Mouse (Mus musculus): Measurements from ENCODE around the gene Podxl2. TPM values are rescaled to one million over a fixed set of nuclear protein-coding genes. Genes with fewer than 3 reads are reported as not detected.
A peak's percentile ranks its signal among the peaks of the same experiment; 100 is the strongest.

The Podxl2 gene
- total RNA-seq, 2 experiments from 2014 or later, result 26.7 to 27.4 TPM

DNA sequence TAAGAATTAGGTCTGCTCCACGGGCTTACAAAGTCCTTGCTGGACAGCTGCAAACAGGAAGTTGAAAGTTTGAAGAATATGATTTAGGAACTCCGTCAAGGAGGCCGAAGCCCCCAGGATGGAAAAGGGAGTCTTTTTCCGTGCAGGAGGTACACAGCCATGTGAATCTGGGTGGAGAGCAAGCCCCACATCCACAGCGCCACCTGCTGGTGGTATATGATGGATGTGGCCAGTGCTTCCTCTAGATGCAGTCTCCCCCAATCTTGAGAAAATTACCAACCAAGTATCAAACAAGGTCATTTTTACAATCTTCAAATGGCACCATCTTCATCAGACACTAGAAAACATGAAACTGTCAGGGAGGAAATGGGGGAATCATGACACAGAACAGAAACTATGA lies 18.7 kb upstream of the Podxl2 start:
- peak; percentile 69 to 78 for DNase-seq
- intact Hi-C loops (cut with DNase I), result loop anchor here (5.0 kb wide), 1 partner anchor 346 kb away; no protein-coding TSS in a partner anchor

DNA sequence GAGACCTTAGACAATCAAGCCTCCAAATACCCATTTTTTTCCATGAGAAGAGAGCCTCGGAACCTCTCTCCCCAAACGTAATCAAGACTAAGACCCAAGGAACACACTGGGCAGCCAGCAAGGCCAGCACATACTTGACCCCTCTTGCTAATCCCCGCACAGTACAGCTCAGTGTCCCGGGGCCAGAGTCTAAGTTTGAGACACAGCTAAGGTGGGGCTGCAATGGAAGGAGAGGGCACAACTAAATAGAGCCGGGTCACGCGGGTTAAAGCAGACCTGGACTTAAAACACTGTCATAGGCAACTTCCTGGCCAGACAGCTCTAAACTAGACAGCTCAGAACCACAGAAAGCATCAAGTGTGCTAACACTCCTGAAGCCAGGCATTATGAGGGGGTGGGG lies 16.0 kb upstream of the Podxl2 start:
- DNase-seq, result no peak
- intact Hi-C loops (cut with DNase I), result loop anchor here (5.0 kb wide), 1 partner anchor 344 kb away; no protein-coding TSS in a partner anchor

- intact Hi-C loops (cut with DNase I), result loop anchor here (5.0 kb wide), 1 partner anchor 342 kb away; no protein-coding TSS in a partner anchor
- no peak for DNase-seq
Measured at GRCm38 (mm10) chr6:88889410-88890042, 14.7 kb upstream of the Podxl2 start.

DNA sequence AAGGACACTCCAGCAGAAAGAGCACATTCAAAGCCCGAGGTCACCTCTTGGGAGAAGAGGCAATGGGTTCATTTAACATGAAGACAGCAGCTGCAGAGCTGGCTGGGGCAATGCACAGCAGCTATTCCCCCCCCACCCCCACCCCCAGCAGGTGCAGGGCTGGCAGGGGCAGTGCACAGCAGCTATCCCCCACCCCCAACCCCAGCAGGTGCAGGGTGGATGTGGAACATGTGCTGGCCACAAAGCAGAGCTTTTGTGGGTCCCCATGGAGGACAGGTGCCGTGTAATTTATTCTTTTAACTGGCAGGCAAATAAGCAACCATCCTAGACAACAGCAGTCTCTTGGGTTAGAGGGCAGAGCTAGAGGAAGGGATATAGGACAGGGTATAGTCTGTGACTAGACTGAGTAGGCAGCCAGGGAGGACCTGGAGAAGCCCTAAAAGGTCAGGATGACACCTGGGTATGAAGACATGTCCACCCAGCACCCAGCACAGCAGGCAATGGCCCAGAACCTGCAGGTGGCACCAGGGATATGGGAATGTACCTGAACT lies 11.6 kb upstream of the Podxl2 start:
- intact Hi-C loops (cut with DNase I), result no loop called here
- DNase-seq, result no peak

- intact Hi-C loops (cut with DNase I), result no loop called here
- DNase-seq, result no peak
Measured at GRCm38 (mm10) chr6:88885644-88886416, 11.0 kb upstream of the Podxl2 start.

DNA sequence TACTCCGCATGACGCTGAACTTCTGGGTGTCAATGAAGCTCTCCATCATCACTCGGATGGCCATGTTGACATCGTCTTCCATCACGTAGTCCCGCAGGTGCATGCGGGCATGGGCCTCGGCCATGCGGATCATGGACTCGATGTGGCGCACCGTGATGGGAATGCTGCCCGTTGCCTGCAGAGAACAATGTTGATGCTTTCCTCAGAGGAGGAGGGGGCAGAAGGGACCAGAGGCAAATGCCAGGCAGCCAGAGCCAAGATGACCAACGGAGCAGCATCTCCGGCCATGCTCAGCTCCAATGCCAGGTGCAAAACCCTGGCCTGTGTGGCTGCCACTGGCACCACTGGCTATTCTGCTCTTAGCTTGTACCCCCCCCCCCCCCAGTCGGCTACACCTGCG lies 9.8 kb upstream of the Podxl2 start:
- no peak for DNase-seq
- intact Hi-C loops (cut with DNase I), result no loop called here

GRCm38 (mm10) chr6:88884195-88884594 lies 9.4 kb upstream of the Podxl2 start:
- no peak for DNase-seq
- intact Hi-C loops (cut with DNase I), result no loop called here

- intact Hi-C loops (cut with DNase I), result no loop called here
Measured at GRCm38 (mm10) chr6:88881334-88881733, 6.5 kb upstream of the Podxl2 start.

GRCm38 (mm10) chr6:88879471-88879870 lies 4.6 kb upstream of the Podxl2 start:
- intact Hi-C loops (cut with DNase I), result no loop called here
- DNase-seq, result no peak

More at GRCm38 (mm10) chr6:88881334-88881733, 6.5 kb upstream of the Podxl2 start:
- no peak for DNase-seq

- intact Hi-C loops (cut with DNase I), result no loop called here
- peak in 1 of 2 experiments; percentile 40 for DNase-seq
Measured at GRCm38 (mm10) chr6:88873965-88874867, 628 bp downstream of the Podxl2 start.

DNA sequence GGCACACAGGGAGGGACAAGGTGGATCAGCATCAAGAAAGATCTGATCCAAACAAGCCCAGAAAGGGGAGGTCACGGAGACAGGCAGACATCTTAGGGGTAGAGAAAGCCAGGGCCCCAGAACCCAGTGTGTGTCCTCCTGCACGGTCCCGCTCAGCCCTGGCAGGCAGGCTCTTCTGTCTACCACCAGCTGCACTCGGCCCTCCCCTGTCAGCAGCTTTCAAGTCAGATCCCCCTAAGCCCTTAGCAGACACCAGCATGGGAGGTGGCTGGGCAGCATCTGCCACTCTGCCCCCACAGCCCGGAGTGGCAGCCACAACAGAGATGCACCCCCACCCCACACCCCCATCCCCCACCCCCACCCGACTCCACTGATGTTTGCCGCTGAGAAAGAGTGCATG lies 2.0 kb downstream of the Podxl2 start:
- DNase-seq, result no peak
- intact Hi-C loops (cut with DNase I), result no loop called here

GRCm38 (mm10) chr6:88871546-88871945 lies 3.3 kb downstream of the Podxl2 start:
- intact Hi-C loops (cut with DNase I), result no loop called here

GRCm38 (mm10) chr6:88870594-88870993 lies 4.2 kb downstream of the Podxl2 start:
- intact Hi-C loops (cut with DNase I), result no loop called here
- peak in 1 of 2 experiments; percentile 21 for DNase-seq

More at GRCm38 (mm10) chr6:88871546-88871945, 3.3 kb downstream of the Podxl2 start:
- DNase-seq, result no peak

DNA sequence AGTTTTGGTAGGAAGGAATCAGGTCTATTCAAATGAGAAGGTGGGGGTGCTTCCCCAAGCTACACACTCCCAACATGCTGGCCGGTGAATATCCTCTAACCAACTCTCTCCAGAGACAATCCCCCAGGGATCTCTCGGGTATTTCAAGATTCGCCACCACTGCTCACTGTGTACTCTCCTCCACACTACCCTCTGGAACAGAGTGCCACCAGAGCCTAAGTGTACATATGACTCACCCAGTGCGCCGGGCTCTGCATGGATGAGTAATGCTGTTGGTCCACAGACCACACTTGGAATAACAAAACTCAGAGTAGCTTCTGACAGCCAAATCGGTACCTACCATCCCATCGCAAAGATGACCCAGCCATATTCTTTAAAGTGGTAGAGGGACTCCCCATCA lies 5.4 kb downstream of the Podxl2 start:
- intact Hi-C loops (cut with DNase I), result loop anchor here (10.0 kb wide), 1 partner anchor 755 kb away; no protein-coding TSS in a partner anchor
- DNase-seq, result no peak

- intact Hi-C loops (cut with DNase I), result loop anchor here (10.0 kb wide), 1 partner anchor 751 kb away; no protein-coding TSS in a partner anchor
Measured at GRCm38 (mm10) chr6:88865704-88866103, 9.1 kb downstream of the Podxl2 start.

GRCm38 (mm10) chr6:88860914-88861313 lies 13.9 kb downstream of the Podxl2 start:
- intact Hi-C loops (cut with DNase I), result loop anchor here (10.0 kb wide), 1 partner anchor 746 kb away; no protein-coding TSS in a partner anchor
- peak in 1 of 2 experiments; percentile 46 for DNase-seq

More at GRCm38 (mm10) chr6:88865704-88866103, 9.1 kb downstream of the Podxl2 start:
- no peak for DNase-seq

DNA sequence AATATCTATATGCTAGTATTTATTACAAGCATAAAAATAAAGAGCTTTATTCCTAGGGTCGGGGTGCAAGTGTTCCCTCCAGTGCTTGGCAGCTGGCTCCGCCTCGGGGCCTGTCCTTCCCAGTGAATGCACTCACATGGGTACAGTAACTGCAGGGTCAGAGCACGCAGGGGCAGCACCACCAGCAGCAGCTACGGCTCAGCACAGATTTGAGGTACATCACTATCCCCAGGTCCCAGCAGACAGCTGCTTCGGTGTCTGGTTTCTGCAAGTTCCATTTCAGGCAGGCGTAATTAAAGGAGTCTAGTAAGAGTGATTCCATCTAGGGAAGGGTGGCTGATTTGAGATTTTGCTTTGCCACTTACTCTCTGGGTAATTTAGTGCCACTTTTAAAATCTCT lies 16.5 kb downstream of the Podxl2 start:
- DNase-seq, result no peak
- intact Hi-C loops (cut with DNase I), result no loop called here

DNA sequence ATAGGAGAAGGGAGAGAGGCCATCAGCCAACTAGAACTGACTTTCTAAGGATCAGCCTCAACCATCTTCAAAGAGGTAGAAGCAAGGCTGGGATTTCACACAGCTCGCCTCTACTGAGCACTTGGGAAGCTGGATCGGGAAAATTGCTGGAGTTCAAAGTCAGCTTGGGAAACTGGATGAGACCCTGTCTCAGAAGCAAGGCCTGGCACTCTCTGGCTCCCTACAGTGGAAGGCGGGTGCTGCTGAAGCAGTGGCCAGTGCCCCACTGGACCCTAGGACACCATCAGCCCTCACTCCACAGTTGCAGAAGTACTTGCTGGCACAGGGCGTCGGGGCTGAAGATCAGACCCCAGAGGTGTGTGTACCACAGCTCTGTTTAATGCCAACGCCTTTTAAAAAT lies 17.0 kb downstream of the Podxl2 start:
- DNase-seq, result no peak
- intact Hi-C loops (cut with DNase I), result no loop called here

- intact Hi-C loops (cut with DNase I), result no loop called here
- DNase-seq, result peak; percentile 54 to 59
Measured at GRCm38 (mm10) chr6:88857249-88857648, 17.6 kb downstream of the Podxl2 start.

GRCm38 (mm10) chr6:88855636-88856035 lies 19.2 kb downstream of the Podxl2 start:
- intact Hi-C loops (cut with DNase I), result loop anchor here (2.0 kb wide), 1 partner anchor 307 kb away; no protein-coding TSS in a partner anchor
- peak; percentile 52 to 84 for DNase-seq

Data from heart, postnatal 14 days (tissue).